Mouse (Mus musculus) thymus, adult 2 months (tissue): Measurements from ENCODE around the gene Ttc39b. TPM values are rescaled to one million over a fixed set of nuclear protein-coding genes. Genes with fewer than 3 reads are reported as not detected.
"Not testable (repeated sequence)": the region's sequence is repeated elsewhere in the genome, so short reads cannot be mapped to it uniquely, and the experiment has no call there.

Experiments used
- DNase-seq: peaks from one replicate; pipeline ENCODE4 v3.0.0; 2021
- H3K27ac ChIP-seq: fragments of 200-500 bp; 2 replicates; pipeline ENCODE4 v1.5.1; 2012; ENCODE audit warnings: low read length, control low read depth; ENCODE audit not compliant: control insufficient read depth, insufficient read depth
- H3K27me3 ChIP-seq: fragments of 200-500 bp; 2 replicates; pipeline ENCODE4 v1.6.1; 2012; ENCODE audit warnings: mild to moderate bottlenecking, low read length, moderate library complexity, mixed read lengths; ENCODE audit not compliant: control insufficient read depth, insufficient read depth
- H3K36me3 ChIP-seq: fragments of 200-500 bp; 2 replicates; pipeline ENCODE4 v1.6.1; 2012; ENCODE audit warnings: mild to moderate bottlenecking, low read length, moderate library complexity; ENCODE audit not compliant: control insufficient read depth, insufficient read depth
- H3K4me1 ChIP-seq: fragments of 200-500 bp; replicated peaks from 2 replicates; pipeline ENCODE4 v1.6.1; 2012; ENCODE audit warnings: low read length; ENCODE audit not compliant: control insufficient read depth, insufficient read depth
- H3K4me3 ChIP-seq: fragments of 200-500 bp; 2 replicates; pipeline ENCODE4 v1.5.1; 2012; ENCODE audit warnings: mild to moderate bottlenecking, low read length, control low read depth, moderate library complexity; ENCODE audit not compliant: control insufficient read depth, insufficient read depth
- CTCF ChIP-seq: fragments of 200-500 bp; IDR thresholded peaks from 2 replicates; pipeline ENCODE4 v1.5.1; 2012; ENCODE audit warnings: mild to moderate bottlenecking, control low read depth, low read length, moderate library complexity, borderline replicate concordance; ENCODE audit not compliant: control insufficient read depth, poor library complexity, insufficient read depth; ENCODE audit errors: extremely low read depth
- POLR2A ChIP-seq: fragments of 200-500 bp; IDR thresholded peaks from 2 replicates; pipeline ENCODE4 v1.6.1; 2012; ENCODE audit warnings: mild to moderate bottlenecking, low read length, control low read depth, moderate library complexity; ENCODE audit not compliant: control insufficient read depth, poor library complexity, insufficient read depth; ENCODE audit errors: extremely low read depth
- WGBS: fragments of 180-500 bp; shearing (Covaris S2); methylation state at CpG from one replicate; pipeline ENCODE4 v1.1.7; 2018; 5-methylcytosine and 5-hydroxymethylcytosine counted together
- polyA plus RNA-seq: library from polyadenylated mRNA; depleted of rRNA; stranded (reverse); fragments of >200 nt; gene quantifications from 2 replicates; pipeline ENCODE4 v1.2.3, GENCODE M21; 2012

The Ttc39b gene
- polyA plus RNA-seq, 1 experiment = 2.5 TPM

GRCm38 (mm10) chr4:83257279-83258260 is 66.5 kb downstream of the Ttc39b start:
- TF ChIP-seq POLR2A = no peak
- Histone ChIP-seq H3K4me3 (no peak overlapping the region), H3K36me3 (no peaks in the 10 kb centered on the region), H3K27me3 (no peaks in the 10 kb centered on the region; the same call in 1 of the 2 replicates), H3K4me1 (no peaks in the 10 kb centered on the region), H3K27ac (no peak overlapping the region)
- 95% methylated on average over 17 of the region's 17 CpGs for WGBS
- no peak for DNase-seq

GRCm38 (mm10) chr4:83256779-83257178 is 67.3 kb downstream of the Ttc39b start:
- no peaks in the 10 kb centered on the region; the same call in 1 of the 2 replicates for H3K27me3 ChIP-seq
- H3K4me3 ChIP-seq = no peak overlapping the region
- H3K36me3 ChIP-seq = no peaks in the 10 kb centered on the region
- WGBS = 91% methylated on average over 11 of the region's 11 CpGs
- DNase-seq = no peak
- no peaks in the 10 kb centered on the region for H3K4me1 ChIP-seq
- no peak overlapping the region for H3K27ac ChIP-seq
- TF ChIP-seq POLR2A (no peak), CTCF (no peak)

- H3K27me3 ChIP-seq = no peaks in the 10 kb centered on the region
- H3K4me3 ChIP-seq = no peak overlapping the region
- H3K4me1 ChIP-seq = no peaks in the 10 kb centered on the region
- no peaks in the 10 kb centered on the region for H3K36me3 ChIP-seq
- WGBS = 90% methylated on average over 10 of the region's 10 CpGs
- TF ChIP-seq CTCF = no peak
- TF ChIP-seq POLR2A = no peak
- no peak overlapping the region for H3K27ac ChIP-seq
- DNase-seq = no peak
Observed at GRCm38 (mm10) chr4:83254941-83255340, 69.1 kb downstream of the Ttc39b start.

- WGBS = 95% methylated on average over 6 of the region's 6 CpGs
- TF ChIP-seq POLR2A (no peak), CTCF (no peak)
Observed at GRCm38 (mm10) chr4:83253679-83254078, 70.4 kb downstream of the Ttc39b start.

GRCm38 (mm10) chr4:83243706-83244105 is 80.3 kb downstream of the Ttc39b start:
- WGBS = 97% methylated on average over 10 of the region's 10 CpGs
- DNase-seq = no peak
- no peaks in the 10 kb centered on the region for H3K27me3 ChIP-seq
- no peak overlapping the region for H3K27ac ChIP-seq
- H3K4me1 ChIP-seq = no peaks in the 10 kb centered on the region
- no peak for TF ChIP-seq POLR2A
- no peak for TF ChIP-seq CTCF
- no peaks in the 10 kb centered on the region for H3K36me3 ChIP-seq
- H3K4me3 ChIP-seq = no peak overlapping the region

More at GRCm38 (mm10) chr4:83253679-83254078, 70.4 kb downstream of the Ttc39b start:
- Histone ChIP-seq H3K4me3 (no peak overlapping the region), H3K4me1 (no peaks in the 10 kb centered on the region), H3K27ac (no peak overlapping the region), H3K36me3 (no peaks in the 10 kb centered on the region), H3K27me3 (no peaks in the 10 kb centered on the region)
- no peak for DNase-seq

GRCm38 (mm10) chr4:83241630-83242029 is 82.4 kb downstream of the Ttc39b start:
- Histone ChIP-seq H3K4me3 (no peak overlapping the region), H3K27me3 (no peaks in the 10 kb centered on the region), H3K4me1 (no peaks in the 10 kb centered on the region), H3K27ac (no peak overlapping the region), H3K36me3 (no peaks in the 10 kb centered on the region)
- DNase-seq = no peak
- WGBS = 67% methylated on average over 5 of the region's 5 CpGs
- TF ChIP-seq CTCF (no peak), POLR2A (no peak)

GRCm38 (mm10) chr4:83237656-83238055 is 86.4 kb downstream of the Ttc39b start:
- 90% methylated on average over 5 of the region's 5 CpGs for WGBS

GRCm38 (mm10) chr4:83235304-83235703 is 88.8 kb downstream of the Ttc39b start:
- H3K4me3 ChIP-seq, DNase-seq, H3K4me1 ChIP-seq, H3K27me3 ChIP-seq, H3K36me3 ChIP-seq, H3K27ac ChIP-seq: not testable (repeated sequence)
- 0% methylated on average over 2 of the region's 3 CpGs for WGBS

More at GRCm38 (mm10) chr4:83237656-83238055, 86.4 kb downstream of the Ttc39b start:
- no peak overlapping the region for H3K4me3 ChIP-seq
- H3K27ac ChIP-seq = no peak overlapping the region
- TF ChIP-seq POLR2A (no peak), CTCF (no peak)
- no peaks in the 10 kb centered on the region for H3K27me3 ChIP-seq
- H3K36me3 ChIP-seq = no peaks in the 10 kb centered on the region
- no peaks in the 10 kb centered on the region for H3K4me1 ChIP-seq
- DNase-seq = no peak
